In genomic region chr12:82478256-82478655, GRCm38 (mm10) we compare ENCODE assay signal across 15 mouse cellular contexts.
A peak's percentile ranks its signal among the peaks of the same experiment; 100 is the strongest.
DNase-seq lines count a peak whose midpoint lies in the region; ATAC-seq and TF ChIP-seq lines count a peak whose summit lies in the region.
"Had no signal": no experiment of that assay in that cellular context is flagged by ENCODE, and none has a peak within 500 bp of the region (broad histone marks: within the 10 kb centered on the region; RNA-seq: fewer than 3 reads in every experiment).

No protein-coding gene starts in this region.

- no peak overlapping the region for H3K4me3 ChIP-seq in heart, postnatal 0 days (ENCODE audit: low read depth, low read length)
- no peak overlapping the region for H3K4me3 ChIP-seq in heart, adult 2 months
- no peak overlapping the region for H3K4me3 ChIP-seq in hindbrain, embryonic 11.5 days (ENCODE audit: low read depth, low read length)
- H3K4me3 ChIP-seq in midbrain, embryonic 13.5 days (replicated peaks): no peak overlapping the region
- H3K4me3 ChIP-seq: forebrain, embryonic 12.5 days; neural tube, embryonic 15.5 days had no signal

- no peaks in the 10 kb centered on the region for H3K36me3 ChIP-seq in heart, postnatal 0 days (replicated peaks; ENCODE audit: control insufficient read depth, insufficient read depth, low read length)
- no peaks in the 10 kb centered on the region for H3K36me3 ChIP-seq in heart, adult 2 months (ENCODE audit: control insufficient read depth, insufficient read depth, low read length)
- H3K36me3 ChIP-seq in hindbrain, embryonic 11.5 days (ENCODE audit: control insufficient read depth, insufficient read depth, low read length): no peaks in the 10 kb centered on the region
- H3K36me3 ChIP-seq in midbrain, embryonic 13.5 days: no peaks in the 10 kb centered on the region
- H3K36me3 ChIP-seq: forebrain, embryonic 12.5 days; neural tube, embryonic 15.5 days had no signal

- no peak for TF ChIP-seq POLR2A in heart, adult 2 months (IDR thresholded peaks at IDR 0.05; ENCODE audit: insufficient read depth, low read depth, low read length)

- TF ChIP-seq CTCF in heart, postnatal 0 days (IDR thresholded peaks at IDR 0.05; ENCODE audit: low read depth): no peak
- no peak for TF ChIP-seq CTCF in heart, adult 2 months (IDR thresholded peaks at IDR 0.05)

- no peak for TF ChIP-seq EP300 in heart, postnatal 0 days (IDR thresholded peaks at IDR 0.05; ENCODE audit: low read depth)
- no peak for TF ChIP-seq EP300 in heart, adult 2 months (IDR thresholded peaks at IDR 0.05; ENCODE audit: insufficient read depth, low read depth, low read length)

- H3K4me1 ChIP-seq in heart, postnatal 0 days (ENCODE audit: control insufficient read depth, insufficient read depth): peaks cover 13% of the 10 kb centered on the region
- H3K4me1 ChIP-seq in heart, adult 2 months (ENCODE audit: control insufficient read depth, insufficient read depth, low read length): no peaks in the 10 kb centered on the region
- peaks cover 5% of the 10 kb centered on the region; the same call in 1 of the 2 replicates for H3K4me1 ChIP-seq in hindbrain, embryonic 11.5 days (replicated peaks; ENCODE audit: control insufficient read depth, insufficient read depth, low read length)
- H3K4me1 ChIP-seq in midbrain, embryonic 13.5 days (replicated peaks): peaks cover 22% of the 10 kb centered on the region
- H3K4me1 ChIP-seq: neural tube, embryonic 15.5 days had no signal

- peak overlapping the region; percentile 16; the same call in 1 of the 2 replicates for H3K27ac ChIP-seq in heart, postnatal 0 days (ENCODE audit: low read depth)
- H3K27ac ChIP-seq in heart, adult 2 months: no peak overlapping the region
- H3K27ac ChIP-seq in hindbrain, embryonic 11.5 days (ENCODE audit: low read depth, low read length): peak overlapping the region; percentile 53; the same call in 1 of the 2 replicates
- H3K27ac ChIP-seq in midbrain, embryonic 13.5 days: no peak overlapping the region
- H3K27ac ChIP-seq: forebrain, embryonic 12.5 days; neural tube, embryonic 15.5 days had no signal

- no peak overlapping the region for H3K9ac ChIP-seq in heart, postnatal 0 days (replicated peaks; ENCODE audit: low read depth, low read length)
- no peak overlapping the region for H3K9ac ChIP-seq in heart, adult 2 months (ENCODE audit: low read depth, low read length)
- H3K9ac ChIP-seq in hindbrain, embryonic 11.5 days (ENCODE audit: low read depth, low read length): no peak overlapping the region
- H3K9ac ChIP-seq in midbrain, embryonic 13.5 days (replicated peaks): no peak overlapping the region
- H3K9ac ChIP-seq: forebrain, embryonic 12.5 days; neural tube, embryonic 15.5 days had no signal

- H3K27me3 ChIP-seq in heart, postnatal 0 days (ENCODE audit: control insufficient read depth, insufficient read depth, low read length): no peaks in the 10 kb centered on the region
- no peaks in the 10 kb centered on the region for H3K27me3 ChIP-seq in heart, adult 2 months (ENCODE audit: control insufficient read depth, insufficient read depth, low read length)
- H3K27me3 ChIP-seq in hindbrain, embryonic 11.5 days (ENCODE audit: control insufficient read depth, insufficient read depth, low read length): no peaks in the 10 kb centered on the region; the same call in 1 of the 2 replicates
- H3K27me3 ChIP-seq in midbrain, embryonic 13.5 days: no peaks in the 10 kb centered on the region
- H3K27me3 ChIP-seq: CH12.LX; neural tube, embryonic 15.5 days had no signal

- no peak overlapping the region for H3K4me2 ChIP-seq in heart, postnatal 0 days (ENCODE audit: low read depth, low read length)
- no peak overlapping the region for H3K4me2 ChIP-seq in hindbrain, embryonic 11.5 days (replicated peaks; ENCODE audit: low read depth, low read length)
- no peak overlapping the region; the same call in 1 of the 2 replicates for H3K4me2 ChIP-seq in midbrain, embryonic 13.5 days (replicated peaks)
- H3K4me2 ChIP-seq: forebrain, embryonic 12.5 days; neural tube, embryonic 15.5 days had no signal

- intact Hi-C loops in heart, adult 2 months (cut with DNase I): no loop called here
- intact Hi-C loops in gastrocnemius, postnatal 36 days (cut with DNase I): no loop called here

- DNase-seq in heart, postnatal 0 days (ENCODE audit: low spot score): peak; percentile 16
- no peak for DNase-seq in heart, adult 2 months
- peak; percentile 41 for DNase-seq in embryo, embryonic 11 days
- DNase-seq in hindbrain, embryonic 11.5 days (ENCODE audit: low spot score): peak; percentile 40
- no peak for DNase-seq in gastrocnemius, postnatal 36 days
- no peak for DNase-seq in cerebellum, adult 11-12 months
- DNase-seq in gastrocnemius, adult 18-20 months (ENCODE audit: low spot score): no peak
- DNase-seq: cerebellum, postnatal 25 days; kidney, postnatal 36 days; lung, adult 18-20 months; right cerebral cortex, postnatal 14 days had no signal

- no peaks in the 10 kb centered on the region for H3K9me3 ChIP-seq in heart, postnatal 0 days (replicated peaks; ENCODE audit: control insufficient read depth, low read length)
- no peaks in the 10 kb centered on the region for H3K9me3 ChIP-seq in hindbrain, embryonic 11.5 days (ENCODE audit: control insufficient read depth, low read length)
- 0 out of 2 replicates have a peak, but pooled peaks cover 3% of the 10 kb centered on the region for H3K9me3 ChIP-seq in midbrain, embryonic 13.5 days
- H3K9me3 ChIP-seq: forebrain, embryonic 12.5 days; neural tube, embryonic 15.5 days had no signal

- WGBS in heart, postnatal 0 days: 26% methylated on average over 8 of the region's 8 CpGs
- 45% methylated on average over 8 of the region's 8 CpGs for WGBS in heart, adult 2 months
- WGBS in hindbrain, embryonic 11.5 days: 15% methylated on average over 8 of the region's 8 CpGs
- 7% methylated on average over 8 of the region's 8 CpGs for WGBS in midbrain, embryonic 13.5 days

- H3K79me2 ChIP-seq in heart, adult 2 months (replicated peaks; ENCODE audit: control insufficient read depth, insufficient read depth, low read length): no peaks in the 10 kb centered on the region

- ATAC-seq in heart, postnatal 0 days (ENCODE audit: insufficient read depth, low read depth): 0 out of 2 replicates have a peak, but pooled peaks have one; percentile 4
- peak; percentile 45; the same call in 1 of the 2 replicates for ATAC-seq in hindbrain, embryonic 11.5 days (ENCODE audit: low FRiP score)
- 0 out of 2 replicates have a peak, but pooled peaks have one; percentile 40 for ATAC-seq in midbrain, embryonic 13.5 days

Comparison
In these comparisons a context has a peak if more than half of its experiments do, and no peak if none do; other contexts are left out.
1. DNase-seq: peak in heart, postnatal 0 days (single experiment), embryo, embryonic 11 days (single experiment) and hindbrain, embryonic 11.5 days (single experiment); none in heart, adult 2 months (0 of 2), gastrocnemius, postnatal 36 days (0 of 2), cerebellum, adult 11-12 months (single experiment) and gastrocnemius, adult 18-20 months (single experiment).
2. H3K27ac ChIP-seq: peak in heart, postnatal 0 days (single experiment) and hindbrain, embryonic 11.5 days (single experiment); none in heart, adult 2 months (single experiment) and midbrain, embryonic 13.5 days (single experiment).
3. Peak in every context shown above with its lines, with median percentiles within 50 percentile points of each other: ATAC-seq.